Mouse (Mus musculus): ENCODE data around the gene Dpep3. TPM values are rescaled to one million over a fixed set of nuclear protein-coding genes. Genes with fewer than 3 reads are reported as not detected.

Dpep3 gene
- total RNA-seq, 2 experiments from 2014 or later: not detected

- peak; percentile 81 to 90 for DNase-seq (ENCODE audit: low spot score in 2 of 2)
These were observed 42.3 kb downstream of the Dpep3 start for GRCm38 (mm10) chr8:105936866-105937475.

- DNase-seq (ENCODE audit: low spot score in 2 of 2): no peak
These were observed 43.2 kb downstream of the Dpep3 start for GRCm38 (mm10) chr8:105935863-105936603.

- no peak for DNase-seq (ENCODE audit: low spot score in 2 of 2)
These were observed 44.1 kb downstream of the Dpep3 start for GRCm38 (mm10) chr8:105935105-105935504.

- DNase-seq (ENCODE audit: low spot score in 2 of 2): no peak
These were observed 45.5 kb downstream of the Dpep3 start, which contains the start of gene Ctrl for GRCm38 (mm10) chr8:105933762-105934161. Gene Ctrl (minus strand): TSS chr8:105933862.

- DNase-seq (ENCODE audit: low spot score in 2 of 2): no peak
These were observed 46.7 kb downstream of the Dpep3 start for GRCm38 (mm10) chr8:105932525-105932924.

GRCm38 (mm10) chr8:105931271-105931670 is 48.0 kb downstream of the Dpep3 start:
- DNase-seq (ENCODE audit: low spot score in 2 of 2): no peak

- peak; percentile 76 to 83 for DNase-seq (ENCODE audit: low spot score in 2 of 2)
These were observed 48.6 kb downstream of the Dpep3 start for GRCm38 (mm10) chr8:105930602-105931001.

- DNase-seq (ENCODE audit: low spot score in 2 of 2): no peak
These were observed 54.1 kb downstream of the Dpep3 start for GRCm38 (mm10) chr8:105925123-105925522.

Small RNAs within 50 kb of the gene (microRNA-seq; reads per million reads assigned to microRNA genes)
- 0 reads per million in 2 experiments for gene Mir7074

Other genes starting within 250 kb of the Dpep3 start
- gene Gfod2, start 220.8 kb downstream of the Dpep3 start, total RNA-seq (2021): 10 to 100 TPM; 19.0 to 23.3 TPM
- gene Ranbp10, start 152.1 kb downstream of the Dpep3 start, total RNA-seq (2021): 10 to 100 TPM; 24.7 to 25.7 TPM
- under 1 TPM in 1 of 2 experiments, not detected in 1; 0.25 TPM for gene Tsnaxip1, start 151.7 kb downstream of the Dpep3 start, total RNA-seq (2021)
- gene Cenpt, start 126.2 kb downstream of the Dpep3 start, total RNA-seq (2021): 10 to 100 TPM; 12.6 to 12.9 TPM
- 10 to 100 TPM; 43.0 to 46.5 TPM for gene Thap11, start 124.3 kb downstream of the Dpep3 start, total RNA-seq (2021)
- gene Nutf2, start 118.8 kb downstream of the Dpep3 start, total RNA-seq (2021): 10 to 100 TPM; 29.0 to 41.5 TPM
- 10 to 100 TPM; 63.6 to 67.4 TPM for gene Edc4, start 98.5 kb downstream of the Dpep3 start, total RNA-seq (2021)
- gene Nrn1l, start 85.9 kb downstream of the Dpep3 start, total RNA-seq (2021): under 1 TPM; 0.57 to 0.99 TPM
- 1 to 10 TPM; 6.5 to 7.3 TPM for gene Pskh1, start 79.0 kb downstream of the Dpep3 start, total RNA-seq (2021)
- 1 to 10 TPM; 1.1 to 1.8 TPM for gene Ctrl, start 45.6 kb downstream of the Dpep3 start, total RNA-seq (2021)
- gene Psmb10, start 41.0 kb downstream of the Dpep3 start, total RNA-seq (2021): 10 to 100 TPM; 62.5 to 74.3 TPM
- gene Lcat, start 36.0 kb downstream of the Dpep3 start, total RNA-seq (2021): 10 to 100 TPM; 31.7 to 38.4 TPM
- gene Slc12a4, start 13.3 kb downstream of the Dpep3 start, total RNA-seq (2021): 10 to 100 TPM; 18.6 to 20.8 TPM
- gene Dus2, start 11.9 kb upstream of the Dpep3 start, total RNA-seq (2021): 10 to 100 TPM; 15.6 to 16.2 TPM
- gene Dpep2nb, start 26.5 kb upstream of the Dpep3 start, total RNA-seq (2021): not detected
- gene Ddx28, start 32.5 kb upstream of the Dpep3 start, total RNA-seq (2021): 10 to 100 TPM; 14.3 to 15.4 TPM
- gene Nfatc3, start 79.4 kb upstream of the Dpep3 start, total RNA-seq (2021): 10 to 100 TPM; 10.9 to 12.0 TPM
- under 1 TPM in 1 of 2 experiments, not detected in 1; 0.12 TPM for gene Esrp2, start 157.5 kb upstream of the Dpep3 start, total RNA-seq (2021)
- gene Pla2g15, start 171.0 kb upstream of the Dpep3 start, total RNA-seq (2021): 10 to 100 TPM; 22.8 to 25.6 TPM
- 10 to 100 TPM; 18.6 to 20.8 TPM for gene Slc7a6, start 189.4 kb upstream of the Dpep3 start, total RNA-seq (2021)
- 10 to 100 TPM; 24.5 to 26.5 TPM for gene Slc7a6os, start 231.5 kb upstream of the Dpep3 start, total RNA-seq (2021)
- 10 to 100 TPM; 31.2 to 37.2 TPM for gene Prmt7, start 231.5 kb upstream of the Dpep3 start, total RNA-seq (2021)

Data from layer of hippocampus, adult 18-20 months (tissue).